Mouse (Mus musculus) ES-Bruce4 (cell line): ENCODE measurements around the gene Trdmt1.

Source experiments
- CTCF ChIP-seq: IDR thresholded peaks from one replicate; pipeline ENCODE4 v1.8.1; 2011; ENCODE audit warnings: low read depth, low read length
- EP300 ChIP-seq: IDR thresholded peaks from 2 replicates; pipeline ENCODE4 v1.6.1; 2011; ENCODE audit warnings: low read depth, low read length; ENCODE audit not compliant: insufficient read depth
- POLR2A ChIP-seq: IDR thresholded peaks from one replicate; pipeline ENCODE4 v1.8.1; 2011; ENCODE audit warnings: low read length; ENCODE audit not compliant: insufficient read depth

DNA sequence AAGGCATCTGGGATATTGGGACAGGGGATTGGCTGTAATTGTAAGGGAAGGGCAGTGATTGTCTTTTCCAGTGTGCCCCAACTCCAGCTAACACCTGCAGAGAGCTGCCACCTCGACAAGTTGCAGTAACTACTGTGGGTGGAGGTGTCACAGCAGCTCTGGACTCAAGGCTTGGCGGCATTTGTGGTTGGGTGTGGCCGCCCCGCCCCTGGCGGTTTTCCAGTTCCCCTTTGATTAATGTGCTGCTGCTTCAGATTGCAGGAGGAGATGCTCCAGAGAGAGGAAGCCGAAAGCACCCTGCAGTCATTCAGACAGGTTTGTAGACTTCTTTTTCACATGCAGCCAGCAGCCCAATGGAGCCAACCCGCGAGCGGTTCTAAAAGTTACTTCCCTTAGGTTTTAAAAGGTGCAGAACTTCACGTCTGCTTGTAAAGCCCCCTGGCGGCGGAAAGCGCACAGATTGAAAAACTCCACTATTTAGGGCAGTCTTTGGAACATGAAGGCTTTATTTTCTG lies 30.9 kb upstream of the Trdmt1 start:
- TF ChIP-seq POLR2A (no peak), CTCF (peak; percentile 30), EP300 (no peak)
